Mouse (Mus musculus) C2C12 (cell line): ENCODE data around the gene Zscan4-ps2. TPM values are rescaled to one million over a fixed set of nuclear protein-coding genes. Genes with fewer than 3 reads are reported as not detected.
"Not testable (repeated sequence)": the region's sequence is repeated elsewhere in the genome, so short reads cannot be mapped to it uniquely, and the experiment has no call there.

Experiments used
- H3K27me3 ChIP-seq: one replicate; pipeline ENCODE4 v1.6.1; 2011; ENCODE audit not compliant: control insufficient read depth, insufficient read depth, insufficient read length
- H3K36me3 ChIP-seq: one replicate; pipeline ENCODE4 v1.6.1; 2011; ENCODE audit not compliant: control insufficient read depth, insufficient read depth
- H3K4me3 ChIP-seq: one replicate; pipeline ENCODE4 v1.5.1; 2011; ENCODE audit warnings: mild to moderate bottlenecking, control low read depth; ENCODE audit not compliant: poor library complexity, insufficient read depth, severe bottlenecking
- H3K79me2 ChIP-seq: one replicate; pipeline ENCODE4 v1.6.1; 2011; ENCODE audit not compliant: control insufficient read depth, insufficient read depth
- H3K79me3 ChIP-seq: one replicate; pipeline ENCODE4 v1.6.1; 2011; ENCODE audit warnings: low read depth, control low read depth
- H3ac ChIP-seq: one replicate; pipeline ENCODE3; 2011; ENCODE audit warnings: low read depth; ENCODE audit not compliant: control insufficient read depth, insufficient read length
- long read RNA-seq, 2 experiments: library from polyadenylated mRNA; unstranded; transcript quantifications; one replicate each; pipeline ENCODE4 v2.0.0; 2019 to 2020
- polyA plus RNA-seq: library from polyadenylated mRNA; unstranded; fragments of >200 nt; fragmentation: generic; extraction: Trizol; gene quantifications from one replicate; pipeline ENCODE4 v1.2.1, GENCODE M21; 2012; ENCODE audit warnings: missing spikeins

Zscan4-ps2 gene
- polyA plus RNA-seq = 0.05 TPM
- long read RNA-seq, experiment 1 = 0 reads
- long read RNA-seq, experiment 2 = 0 reads

- not testable (repeated sequence) for H3K79me3 ChIP-seq, H3K4me3 ChIP-seq, H3ac ChIP-seq, H3K36me3 ChIP-seq, H3K79me2 ChIP-seq, H3K27me3 ChIP-seq
These were observed at the start of gene Zscan4-ps2 for GRCm38 (mm10) chr7:11514010-11514409. Gene Zscan4-ps2 (plus strand): TSS chr7:11514310.

Other genes with a start within 250 kb of the Zscan4-ps2 start
- gene Zscan4e, start 203.6 kb upstream of the Zscan4-ps2 start, polyA plus RNA-seq = 0.22 TPM
- 0.23 TPM for gene Zscan4f, start 116.4 kb upstream of the Zscan4-ps2 start, polyA plus RNA-seq
- 0.08 TPM for gene Zscan4-ps3, start 95.0 kb downstream of the Zscan4-ps2 start, polyA plus RNA-seq
- gene Vmn1r72, start 165.8 kb downstream of the Zscan4-ps2 start, polyA plus RNA-seq = not detected
- not detected for gene Vmn1r73, start 216.0 kb downstream of the Zscan4-ps2 start, polyA plus RNA-seq